Mouse (Mus musculus): Measurements from ENCODE around the gene Nr1h4. TPM values are rescaled to one million over a fixed set of nuclear protein-coding genes. Genes with fewer than 3 reads are reported as not detected.

Nr1h4 gene
- polyA plus RNA-seq, 1 experiment: 0.08 TPM

DNA sequence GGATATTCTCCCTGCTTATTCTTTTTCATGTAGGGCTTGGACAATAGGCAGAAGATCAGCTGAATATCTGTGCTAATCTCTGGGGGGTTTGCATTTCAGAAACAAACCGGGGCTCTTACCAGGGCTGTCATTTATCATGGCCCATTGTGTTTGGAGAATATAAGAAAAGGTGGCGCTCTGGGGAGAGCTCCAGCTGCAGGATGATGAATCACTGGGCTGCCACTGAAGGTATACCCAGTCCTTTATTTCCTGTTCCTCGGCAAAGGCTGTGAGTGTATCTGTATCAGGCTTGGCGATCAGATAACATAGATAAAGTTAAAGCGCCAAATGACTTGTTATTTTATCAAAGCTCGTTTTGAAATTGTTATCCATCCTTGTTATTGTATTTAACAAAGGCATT lies 14.6 kb upstream of the Nr1h4 start:
- TF ChIP-seq CTCF (IDR thresholded peaks at IDR 0.05; ENCODE audit: extremely low read depth, insufficient read depth, insufficient read length, insufficient replicate concordance) (no peak), POLR2A (IDR thresholded peaks at IDR 0.05; ENCODE audit: low read depth, low read length) (no peak)
- no peaks in the 10 kb centered on the region for H3K27me3 ChIP-seq (ENCODE audit: control insufficient read depth, insufficient read depth, low read length)
- no peaks in the 10 kb centered on the region for H3K4me1 ChIP-seq (ENCODE audit: control insufficient read depth, insufficient read depth, insufficient read length)
- 37% methylated on average over 6 of the region's 6 CpGs for WGBS
- no peaks in the 10 kb centered on the region for H3K36me3 ChIP-seq (ENCODE audit: control insufficient read depth, insufficient read depth, low read length)
- H3K4me3 ChIP-seq (ENCODE audit: extremely low read depth, insufficient read depth, insufficient read length): no peak overlapping the region
- DNase-seq (ENCODE audit: low read depth in 1 of 2, low spot score in 2 of 2): no peak
- no peak overlapping the region for H3K27ac ChIP-seq (ENCODE audit: insufficient read depth, low read length)

DNA sequence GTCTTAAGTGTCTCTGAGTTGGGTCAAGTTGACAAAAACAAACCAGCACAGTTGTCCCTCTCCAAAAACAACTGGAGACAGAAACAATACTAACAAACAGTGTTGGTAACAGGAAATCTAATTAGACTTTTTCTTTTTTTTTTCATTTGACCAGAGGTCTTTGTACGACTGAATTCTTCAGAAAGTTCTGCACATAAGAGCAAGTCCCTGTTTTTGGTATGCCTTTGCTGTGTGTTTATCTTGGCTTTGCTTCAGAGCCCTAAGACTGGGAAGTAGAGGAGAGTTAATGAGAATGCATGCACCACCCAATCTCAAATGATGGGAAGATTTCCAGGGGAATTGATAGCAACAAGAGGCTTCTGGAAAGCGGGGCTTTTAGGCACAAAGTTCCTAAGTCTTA lies 13.6 kb upstream of the Nr1h4 start:
- Histone ChIP-seq H3K4me3 (ENCODE audit: extremely low read depth, insufficient read depth, insufficient read length) (no peak overlapping the region), H3K36me3 (ENCODE audit: control insufficient read depth, insufficient read depth, low read length) (no peaks in the 10 kb centered on the region), H3K27me3 (ENCODE audit: control insufficient read depth, insufficient read depth, low read length) (no peaks in the 10 kb centered on the region), H3K27ac (ENCODE audit: insufficient read depth, low read length) (no peak overlapping the region), H3K4me1 (ENCODE audit: control insufficient read depth, insufficient read depth, insufficient read length) (no peaks in the 10 kb centered on the region)
- TF ChIP-seq POLR2A (IDR thresholded peaks at IDR 0.05; ENCODE audit: low read depth, low read length): no peak
- TF ChIP-seq CTCF (IDR thresholded peaks at IDR 0.05; ENCODE audit: extremely low read depth, insufficient read depth, insufficient read length, insufficient replicate concordance): no peak
- DNase-seq (ENCODE audit: low read depth in 1 of 2, low spot score in 2 of 2): no peak
- 80% methylated on average over 2 of the region's 2 CpGs for WGBS

DNA sequence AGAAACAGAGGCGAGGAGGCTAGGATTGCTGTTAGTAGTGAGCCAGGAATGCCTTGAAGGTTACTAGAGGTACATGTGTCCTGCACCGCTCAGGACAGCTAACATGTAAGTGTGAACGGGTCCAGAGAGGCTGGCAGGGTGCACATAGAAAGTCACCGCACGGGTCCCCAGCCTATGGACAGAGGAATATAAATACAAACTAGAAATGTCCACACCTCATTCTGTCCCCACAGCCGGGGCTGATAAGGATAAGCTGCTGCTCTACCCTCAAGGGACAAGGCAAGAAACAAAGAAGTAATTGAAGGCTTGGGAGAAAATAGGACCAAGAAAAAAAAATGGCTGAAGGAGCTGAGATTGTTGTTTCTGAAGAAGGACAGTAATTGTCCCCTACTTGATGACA lies 10.5 kb upstream of the Nr1h4 start:
- TF ChIP-seq CTCF (IDR thresholded peaks at IDR 0.05; ENCODE audit: extremely low read depth, insufficient read depth, insufficient read length, insufficient replicate concordance) (no peak), POLR2A (IDR thresholded peaks at IDR 0.05; ENCODE audit: low read depth, low read length) (no peak)
- WGBS: 91% methylated on average over 6 of the region's 6 CpGs
- H3K27me3 ChIP-seq (ENCODE audit: control insufficient read depth, insufficient read depth, low read length): no peaks in the 10 kb centered on the region

DNA sequence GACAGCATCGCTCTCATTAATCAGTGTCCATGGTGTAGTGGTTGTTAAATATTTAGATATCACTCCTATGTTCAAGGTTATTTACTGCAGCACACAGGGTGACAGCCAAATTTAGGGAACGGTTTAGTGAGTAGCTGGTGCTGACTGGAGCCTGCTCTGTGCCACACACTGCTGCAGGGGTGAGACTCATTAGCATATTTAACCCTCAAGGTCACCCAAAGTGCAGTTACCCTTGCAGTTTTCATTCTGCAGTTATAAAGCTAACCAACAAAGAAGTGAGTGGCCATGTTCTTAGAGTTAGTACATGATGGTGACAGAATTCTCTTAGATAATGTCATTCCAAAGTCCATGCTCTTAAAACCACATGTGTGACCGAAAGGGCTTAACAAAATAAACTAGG lies 8.9 kb upstream of the Nr1h4 start:
- Histone ChIP-seq H3K4me1 (ENCODE audit: control insufficient read depth, insufficient read depth, insufficient read length) (no peaks in the 10 kb centered on the region), H3K27me3 (ENCODE audit: control insufficient read depth, insufficient read depth, low read length) (no peaks in the 10 kb centered on the region), H3K4me3 (ENCODE audit: extremely low read depth, insufficient read depth, insufficient read length) (no peak overlapping the region), H3K36me3 (ENCODE audit: control insufficient read depth, insufficient read depth, low read length) (no peaks in the 10 kb centered on the region), H3K27ac (ENCODE audit: insufficient read depth, low read length) (no peak overlapping the region)
- 89% methylated on average over 3 of the region's 3 CpGs for WGBS
- no peak for DNase-seq (ENCODE audit: low read depth in 1 of 2, low spot score in 2 of 2)
- TF ChIP-seq CTCF (IDR thresholded peaks at IDR 0.05; ENCODE audit: extremely low read depth, insufficient read depth, insufficient read length, insufficient replicate concordance) (no peak), POLR2A (IDR thresholded peaks at IDR 0.05; ENCODE audit: low read depth, low read length) (no peak)

More for the DNA sequence above, 10.5 kb upstream of the Nr1h4 start:
- no peak for DNase-seq (ENCODE audit: low read depth in 1 of 2, low spot score in 2 of 2)
- H3K27ac ChIP-seq (ENCODE audit: insufficient read depth, low read length): no peak overlapping the region
- no peaks in the 10 kb centered on the region for H3K36me3 ChIP-seq (ENCODE audit: control insufficient read depth, insufficient read depth, low read length)
- no peaks in the 10 kb centered on the region for H3K4me1 ChIP-seq (ENCODE audit: control insufficient read depth, insufficient read depth, insufficient read length)
- no peak overlapping the region for H3K4me3 ChIP-seq (ENCODE audit: extremely low read depth, insufficient read depth, insufficient read length)

DNA sequence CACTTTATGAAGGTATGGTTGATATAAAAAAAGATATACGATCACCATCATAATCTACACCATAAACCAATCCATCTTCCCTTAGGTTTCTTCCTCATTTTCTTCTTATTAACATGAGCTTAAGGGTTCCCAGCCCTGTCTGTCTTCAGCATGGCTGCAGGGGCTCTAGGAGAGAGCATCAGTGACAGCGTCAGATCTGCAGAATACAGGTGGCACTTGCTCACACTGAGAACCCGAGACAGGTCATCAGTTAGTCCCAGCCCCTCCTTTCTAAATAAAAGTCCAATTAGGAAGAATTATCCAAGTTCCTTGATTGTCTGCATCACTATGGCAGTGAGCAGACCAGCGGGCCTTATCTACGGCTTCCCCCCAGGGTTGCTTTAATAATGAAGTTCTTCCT lies 934 bp downstream of the Nr1h4 start:
- H3K27me3 ChIP-seq (ENCODE audit: control insufficient read depth, insufficient read depth, low read length): no peaks in the 10 kb centered on the region
- no peaks in the 10 kb centered on the region for H3K4me1 ChIP-seq (ENCODE audit: control insufficient read depth, insufficient read depth, insufficient read length)
- WGBS: 86% methylated on average over 5 of the region's 5 CpGs
- H3K27ac ChIP-seq (ENCODE audit: insufficient read depth, low read length): no peak overlapping the region
- TF ChIP-seq CTCF (IDR thresholded peaks at IDR 0.05; ENCODE audit: extremely low read depth, insufficient read depth, insufficient read length, insufficient replicate concordance) (no peak), POLR2A (IDR thresholded peaks at IDR 0.05; ENCODE audit: low read depth, low read length) (no peak)
- no peaks in the 10 kb centered on the region for H3K36me3 ChIP-seq (ENCODE audit: control insufficient read depth, insufficient read depth, low read length)
- no peak for DNase-seq (ENCODE audit: low read depth in 1 of 2, low spot score in 2 of 2)
- no peak overlapping the region for H3K4me3 ChIP-seq (ENCODE audit: extremely low read depth, insufficient read depth, insufficient read length)

DNA sequence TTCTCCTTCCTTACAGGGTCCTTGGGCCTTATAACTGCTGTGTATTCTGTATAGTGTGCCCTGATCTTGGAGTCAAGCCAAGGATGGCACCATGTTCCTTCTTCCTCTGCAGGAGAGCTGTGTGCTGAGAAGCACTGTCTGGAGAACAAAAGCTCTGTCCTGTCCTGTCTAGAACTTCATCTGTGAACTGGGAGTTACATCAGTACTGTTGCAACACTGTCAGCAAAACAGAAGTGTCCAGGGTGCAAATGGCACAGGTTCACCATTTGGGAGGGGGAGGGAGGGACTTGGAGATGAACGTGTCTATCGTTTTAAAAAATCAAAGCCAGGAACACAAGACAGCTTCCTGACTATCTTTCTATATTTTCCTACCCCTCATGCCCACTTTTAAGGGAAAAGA lies 1.4 kb downstream of the Nr1h4 start:
- DNase-seq (ENCODE audit: low read depth in 1 of 2, low spot score in 2 of 2): no peak
- Histone ChIP-seq H3K4me3 (ENCODE audit: extremely low read depth, insufficient read depth, insufficient read length) (no peak overlapping the region), H3K36me3 (ENCODE audit: control insufficient read depth, insufficient read depth, low read length) (no peaks in the 10 kb centered on the region), H3K4me1 (ENCODE audit: control insufficient read depth, insufficient read depth, insufficient read length) (no peaks in the 10 kb centered on the region), H3K27ac (ENCODE audit: insufficient read depth, low read length) (no peak overlapping the region), H3K27me3 (ENCODE audit: control insufficient read depth, insufficient read depth, low read length) (no peaks in the 10 kb centered on the region)
- 87% methylated on average over 2 of the region's 2 CpGs for WGBS
- TF ChIP-seq POLR2A (IDR thresholded peaks at IDR 0.05; ENCODE audit: low read depth, low read length) (no peak), CTCF (IDR thresholded peaks at IDR 0.05; ENCODE audit: extremely low read depth, insufficient read depth, insufficient read length, insufficient replicate concordance) (no peak)

DNA sequence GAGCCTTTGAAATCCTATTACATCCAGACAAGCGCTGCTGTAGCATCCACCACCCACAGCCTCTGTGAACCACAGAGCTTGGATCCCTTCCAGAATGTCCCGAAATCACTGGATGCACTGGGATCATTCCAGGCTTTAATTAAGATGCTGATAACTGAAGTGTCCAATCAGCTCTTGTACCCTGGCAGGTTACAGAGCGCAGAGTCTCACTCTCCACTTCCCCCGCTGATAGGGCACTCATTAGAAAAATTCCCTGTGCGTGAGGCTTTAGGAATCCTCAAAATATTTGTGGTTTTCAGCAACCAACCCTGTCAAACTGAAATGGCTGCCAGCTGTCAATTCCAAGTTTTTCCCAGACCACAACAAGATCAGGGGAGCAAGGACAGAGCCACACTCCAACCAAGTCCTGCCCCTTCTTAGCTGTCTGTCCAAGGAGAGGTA lies 2.2 kb downstream of the Nr1h4 start:
- Histone ChIP-seq H3K27me3 (ENCODE audit: control insufficient read depth, insufficient read depth, low read length) (no peaks in the 10 kb centered on the region), H3K36me3 (ENCODE audit: control insufficient read depth, insufficient read depth, low read length) (no peaks in the 10 kb centered on the region), H3K4me3 (ENCODE audit: extremely low read depth, insufficient read depth, insufficient read length) (no peak overlapping the region), H3K27ac (ENCODE audit: insufficient read depth, low read length) (no peak overlapping the region), H3K4me1 (ENCODE audit: control insufficient read depth, insufficient read depth, insufficient read length) (no peaks in the 10 kb centered on the region)
- no peak for DNase-seq (ENCODE audit: low read depth in 1 of 2, low spot score in 2 of 2)
- WGBS: 89% methylated on average over 5 of the region's 5 CpGs
- no peak for TF ChIP-seq CTCF (IDR thresholded peaks at IDR 0.05; ENCODE audit: extremely low read depth, insufficient read depth, insufficient read length, insufficient replicate concordance)
- TF ChIP-seq POLR2A (IDR thresholded peaks at IDR 0.05; ENCODE audit: low read depth, low read length): no peak

Measured in spleen, adult 2 months (tissue).